ENCODE assay signal across 8 mouse cellular contexts in genomic region chr1:189187737-189188390, GRCm38 (mm10).
DNase-seq lines count a peak whose midpoint lies in the region; ATAC-seq lines count a peak whose summit lies in the region.

No protein-coding gene starts in this region.

- DNase-seq in frontal cortex, postnatal 10 days (ENCODE audit: low spot score in 2 of 2) = peak; percentile 60 to 67
- no peak for DNase-seq in frontal cortex, postnatal 25 days (ENCODE audit: low spot score in 2 of 2)
- DNase-seq in embryonic facial prominence, embryonic 14.5 days (ENCODE audit: low spot score) = peak; percentile 23
- DNase-seq in layer of hippocampus, postnatal 10 days (ENCODE audit: low spot score in 2 of 2) = peak; percentile 63 to 72
- no peak for DNase-seq in testis, postnatal 10 days (ENCODE audit: low spot score)
- DNase-seq in urinary bladder, adult 2 months (ENCODE audit: low spot score) = no peak

- H3K4me3 ChIP-seq in embryonic facial prominence, embryonic 14.5 days (ENCODE audit: low read depth, low read length) = no peak overlapping the region
- no peak overlapping the region for H3K4me3 ChIP-seq in neural tube, embryonic 13.5 days

- no peak overlapping the region for H3K4me2 ChIP-seq in embryonic facial prominence, embryonic 14.5 days (ENCODE audit: low read depth, low read length)
- H3K4me2 ChIP-seq in neural tube, embryonic 13.5 days = no peak overlapping the region

- H3K9ac ChIP-seq in embryonic facial prominence, embryonic 14.5 days (ENCODE audit: low read depth, low read length) = no peak overlapping the region
- H3K9ac ChIP-seq in neural tube, embryonic 13.5 days = no peak overlapping the region

- ATAC-seq in embryonic facial prominence, embryonic 14.5 days (ENCODE audit: low read depth) = no peak; the same call in 1 of the 2 replicates
- peak; percentile 95 for ATAC-seq in neural tube, embryonic 13.5 days (ENCODE audit: low read depth)
- ATAC-seq in erythroblast, adult 5-6 weeks (replicated peaks; ENCODE audit: low FRiP score, poor library complexity, severe bottlenecking) = no peak

- H3K27me3 ChIP-seq in embryonic facial prominence, embryonic 14.5 days (replicated peaks; ENCODE audit: control insufficient read depth, insufficient read depth, low read length) = no peaks in the 10 kb centered on the region
- peaks cover 13% of the 10 kb centered on the region; the same call in 1 of the 2 replicates for H3K27me3 ChIP-seq in neural tube, embryonic 13.5 days

- 71% methylated on average over 12 of the region's 12 CpGs for WGBS in embryonic facial prominence, embryonic 14.5 days
- 26% methylated on average over 12 of the region's 12 CpGs for WGBS in neural tube, embryonic 13.5 days

- no peak overlapping the region for H3K27ac ChIP-seq in embryonic facial prominence, embryonic 14.5 days (replicated peaks; ENCODE audit: low read depth, low read length)
- H3K27ac ChIP-seq in neural tube, embryonic 13.5 days (replicated peaks) = peak overlapping the region; percentile 46

- H3K9me3 ChIP-seq in embryonic facial prominence, embryonic 14.5 days (ENCODE audit: control insufficient read depth, low read length) = no peaks in the 10 kb centered on the region
- H3K9me3 ChIP-seq in neural tube, embryonic 13.5 days = no peaks in the 10 kb centered on the region

- H3K36me3 ChIP-seq in embryonic facial prominence, embryonic 14.5 days (ENCODE audit: control insufficient read depth, insufficient read depth, low read length) = no peaks in the 10 kb centered on the region
- H3K36me3 ChIP-seq in neural tube, embryonic 13.5 days = no peaks in the 10 kb centered on the region

- no peaks in the 10 kb centered on the region for H3K4me1 ChIP-seq in embryonic facial prominence, embryonic 14.5 days (ENCODE audit: control insufficient read depth, insufficient read depth, low read length)
- H3K4me1 ChIP-seq in neural tube, embryonic 13.5 days (replicated peaks) = peaks cover 24% of the 10 kb centered on the region

Comparison
In these comparisons a context has a peak if more than half of its experiments do, and no peak if none do; other contexts are left out.
1. DNase-seq: peak in frontal cortex, postnatal 10 days (2 of 2), embryonic facial prominence, embryonic 14.5 days (single experiment) and layer of hippocampus, postnatal 10 days (2 of 2); none in frontal cortex, postnatal 25 days (0 of 2), testis, postnatal 10 days (single experiment) and urinary bladder, adult 2 months (single experiment).